Mouse (Mus musculus) MN1 (cell line): ENCODE data around the gene Mgp.
"Not testable (repeated sequence)": the region's sequence is repeated elsewhere in the genome, so short reads cannot be mapped to it uniquely, and the experiment has no call there.

Source experiments
- DNase-seq: peaks from one replicate; pipeline ENCODE4 v3.0.0-alpha.2; 2016; ENCODE audit warnings: low spot score

The Mgp gene

DNA sequence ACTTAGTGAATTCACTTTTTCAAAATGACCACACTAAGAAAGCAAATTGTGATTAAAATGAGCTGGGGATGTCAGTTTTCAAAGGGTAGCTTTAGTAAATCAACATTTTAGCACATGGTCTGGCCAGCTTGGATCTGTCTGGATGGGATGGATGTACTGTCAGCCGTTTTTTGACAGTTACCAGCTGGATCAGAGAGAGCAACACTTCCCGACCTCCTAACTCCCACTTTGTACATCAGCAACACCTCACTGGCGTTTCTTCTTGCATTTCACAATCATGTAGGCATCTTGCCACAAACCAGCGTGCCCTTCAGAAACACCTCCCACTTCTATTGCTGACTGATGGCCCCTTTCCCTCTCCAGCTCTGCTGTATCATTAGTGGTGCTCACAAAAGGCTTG, 22.6 kb upstream of the Mgp start:
- DNase-seq = no peak

DNA sequence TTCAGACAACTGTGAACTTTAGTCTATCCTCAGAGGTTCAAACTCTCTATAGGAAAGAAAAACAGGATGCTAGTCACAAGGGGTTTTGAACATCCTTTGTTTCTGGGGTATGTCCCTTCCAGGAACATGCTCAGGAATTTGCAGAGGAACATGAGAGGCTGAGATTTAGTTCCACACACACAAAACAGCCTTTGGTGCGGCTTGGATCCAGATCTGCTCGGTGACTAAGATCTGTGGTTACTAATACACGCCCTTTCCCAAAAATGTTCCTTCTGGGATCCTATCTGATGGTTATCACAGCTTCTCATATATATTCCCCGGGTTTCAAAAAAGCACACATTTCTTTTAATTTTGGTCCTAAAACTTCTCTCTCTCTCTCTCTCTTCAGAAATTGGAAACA, 22.2 kb upstream of the Mgp start:
- no peak for DNase-seq

DNA sequence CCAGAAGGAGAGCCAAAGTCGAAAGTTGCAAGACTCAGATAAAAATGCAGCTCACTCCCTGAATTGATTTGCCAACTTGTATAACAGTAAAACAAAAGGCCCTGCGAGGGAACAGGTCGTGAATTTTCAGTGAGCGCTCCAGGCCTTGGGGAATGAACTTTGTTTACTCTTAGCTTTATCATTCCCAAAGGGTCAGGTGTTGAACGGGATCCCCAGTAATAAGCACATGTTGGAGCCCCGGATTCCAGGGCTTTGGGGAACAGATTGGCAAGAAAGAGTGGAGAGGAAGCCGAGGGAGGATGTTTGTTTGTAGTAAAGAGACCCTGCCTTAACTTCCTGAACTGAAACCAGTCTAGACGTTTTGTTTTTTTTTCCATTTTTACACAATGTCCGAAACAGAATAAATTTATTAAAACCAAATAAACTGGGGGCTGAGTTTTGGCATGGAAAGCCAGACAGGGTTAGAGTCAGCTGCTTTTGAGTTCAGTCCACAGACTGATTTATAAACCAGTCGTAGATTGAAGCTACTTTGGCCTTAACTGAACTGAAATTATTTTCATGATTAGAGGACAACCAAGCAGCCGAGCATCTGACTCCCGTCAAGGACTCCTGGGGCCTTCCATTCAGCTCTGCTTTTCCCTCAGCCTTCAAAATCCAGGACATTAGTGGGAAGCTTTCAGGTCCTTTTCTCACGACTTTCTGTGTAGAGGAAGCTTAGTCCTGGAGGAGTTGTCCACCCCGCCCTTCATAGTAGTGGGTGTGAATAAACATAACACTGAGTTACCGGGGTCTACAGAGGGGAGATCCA, 19.1 kb upstream of the Mgp start:
- no peak for DNase-seq

DNA sequence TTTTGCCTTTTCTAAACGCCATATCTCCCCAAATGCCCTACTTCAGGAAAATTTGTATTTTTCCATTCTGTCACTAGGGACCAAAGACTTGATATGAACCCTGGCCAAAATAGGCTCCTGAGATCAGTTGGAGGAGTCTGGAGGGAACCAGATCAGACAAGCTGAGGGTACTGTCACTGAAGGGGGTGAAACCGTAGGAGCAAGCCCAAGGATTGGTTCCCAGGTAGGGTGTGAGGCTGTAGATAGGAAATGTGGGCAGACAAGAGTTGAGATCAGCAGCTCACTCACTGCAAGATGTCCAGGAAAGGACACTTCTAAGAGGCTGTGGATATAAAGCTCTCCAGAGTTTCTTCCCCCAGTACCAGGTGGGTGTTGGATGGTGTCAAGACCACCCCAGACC, 16.4 kb upstream of the Mgp start:
- no peak for DNase-seq

DNA sequence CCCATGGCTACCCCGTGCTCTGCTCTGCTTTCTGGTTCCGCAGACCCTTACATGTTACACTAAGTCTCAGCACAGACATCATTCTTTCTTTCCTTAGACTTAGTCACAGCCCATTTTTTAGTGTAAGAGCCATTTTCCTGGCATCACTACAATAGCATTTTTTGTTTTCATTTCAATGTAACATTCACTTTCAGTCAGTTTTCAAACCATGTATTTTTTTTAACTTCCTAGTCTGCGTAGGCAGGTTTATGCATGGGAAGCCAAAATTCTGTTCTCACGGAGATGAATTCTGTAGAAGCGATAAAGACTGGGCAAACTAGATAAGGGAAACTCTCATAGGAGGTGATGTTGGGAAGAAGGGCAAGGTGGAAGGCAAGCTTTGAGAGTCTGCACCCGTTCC, 13.9 kb upstream of the Mgp start:
- no peak for DNase-seq

DNA sequence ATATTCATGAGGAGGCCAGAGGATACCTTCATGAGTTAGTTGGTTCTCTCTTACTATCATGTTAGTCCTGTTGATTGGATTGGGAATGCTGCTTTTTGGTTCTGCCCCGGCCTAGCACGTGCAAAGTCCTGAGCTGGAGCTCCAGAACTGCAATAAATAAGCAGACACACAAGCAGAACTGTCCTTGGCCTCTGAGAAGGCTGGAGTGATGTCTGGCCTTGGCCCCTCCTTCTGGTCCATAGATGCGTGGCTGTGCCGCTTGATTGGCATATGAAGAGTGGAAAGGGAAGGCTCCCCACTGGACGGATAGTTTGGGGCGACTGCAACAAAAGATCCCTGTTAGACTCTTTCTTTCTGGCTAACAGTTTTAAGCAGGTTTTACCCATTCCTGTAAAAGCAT, 13.4 kb upstream of the Mgp start:
- DNase-seq = no peak

DNA sequence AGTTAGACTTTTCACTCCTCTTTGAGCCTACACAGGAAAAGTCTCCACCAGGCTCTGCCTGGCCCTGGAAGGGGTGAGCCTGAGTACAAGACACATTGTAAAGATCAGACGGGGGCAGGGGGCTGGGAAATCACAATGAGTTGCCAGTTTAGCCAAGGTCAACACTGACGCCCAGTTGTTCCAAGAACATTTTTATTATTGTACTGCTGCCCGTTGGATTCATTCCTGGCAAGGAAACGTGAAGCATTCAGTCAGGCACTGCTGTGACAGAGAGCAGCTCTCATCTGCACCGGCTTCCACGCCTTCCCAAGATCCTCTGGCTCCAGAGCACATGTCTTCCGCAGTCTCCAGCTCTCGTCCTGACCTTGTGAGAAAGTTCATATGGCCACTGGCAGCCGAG, 12.2 kb upstream of the Mgp start:
- no peak for DNase-seq

DNA sequence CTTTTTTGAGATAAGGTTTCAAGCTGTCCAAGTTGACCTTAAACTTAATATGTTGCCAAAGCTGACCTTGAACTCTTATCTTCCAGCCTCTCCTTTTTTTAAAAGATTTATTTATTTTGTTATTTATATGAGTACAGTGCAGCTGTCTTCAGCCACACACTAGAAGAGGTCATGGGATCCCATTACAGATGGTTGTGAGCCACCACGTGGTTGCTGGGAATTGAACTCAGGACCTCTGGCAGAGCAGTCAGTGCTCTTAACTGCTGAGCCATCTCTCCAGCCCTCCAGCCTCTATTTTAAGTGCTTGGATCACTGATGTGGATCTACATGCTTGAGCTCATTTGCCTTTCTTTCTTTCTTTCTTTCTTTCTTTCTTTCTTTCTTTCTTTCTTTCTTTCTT, 9.1 kb upstream of the Mgp start:
- DNase-seq = not testable (repeated sequence)

DNA sequence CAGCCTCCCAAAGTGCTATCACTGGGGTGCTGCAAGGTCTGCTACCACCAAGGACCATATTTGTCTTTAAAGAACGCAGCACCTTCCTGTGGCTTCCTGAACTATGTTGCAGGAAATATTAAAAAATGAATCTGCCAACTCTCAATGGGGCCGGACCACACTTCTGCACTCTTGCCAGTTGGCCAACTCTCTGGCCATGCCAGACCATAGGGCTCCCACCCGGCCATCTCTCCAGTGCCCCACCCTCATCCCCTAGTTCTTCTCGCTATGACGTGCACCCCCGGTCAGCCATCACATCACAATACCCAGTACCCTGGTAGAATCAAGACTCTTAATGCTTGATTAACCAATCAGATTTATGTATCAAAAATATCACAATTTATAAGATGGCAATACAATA, 8.3 kb upstream of the Mgp start:
- DNase-seq = no peak

DNA sequence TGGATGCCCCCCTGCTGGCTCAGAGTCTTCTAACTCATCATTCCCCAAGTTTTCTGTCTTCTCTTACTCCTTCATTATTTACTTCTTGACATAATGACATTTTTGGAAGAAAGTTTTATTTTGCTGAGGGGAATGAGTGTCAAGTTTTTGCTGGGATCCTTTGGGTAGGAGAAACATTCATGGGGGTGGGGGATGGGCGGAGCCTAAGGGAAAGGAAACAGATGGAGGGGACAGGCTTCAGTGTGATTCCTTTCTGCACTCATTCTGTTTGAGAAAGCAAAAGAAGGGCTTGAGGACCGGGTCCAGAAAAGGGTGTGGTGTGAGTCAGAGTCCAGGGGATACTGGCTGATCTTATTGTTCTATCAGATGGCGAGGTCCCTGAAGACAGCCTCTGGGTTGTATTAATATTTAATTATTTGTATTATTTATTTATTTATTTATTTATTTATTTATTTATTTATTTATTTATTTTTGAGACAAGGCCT, 7.8 kb upstream of the Mgp start:
- no peak for DNase-seq

DNA sequence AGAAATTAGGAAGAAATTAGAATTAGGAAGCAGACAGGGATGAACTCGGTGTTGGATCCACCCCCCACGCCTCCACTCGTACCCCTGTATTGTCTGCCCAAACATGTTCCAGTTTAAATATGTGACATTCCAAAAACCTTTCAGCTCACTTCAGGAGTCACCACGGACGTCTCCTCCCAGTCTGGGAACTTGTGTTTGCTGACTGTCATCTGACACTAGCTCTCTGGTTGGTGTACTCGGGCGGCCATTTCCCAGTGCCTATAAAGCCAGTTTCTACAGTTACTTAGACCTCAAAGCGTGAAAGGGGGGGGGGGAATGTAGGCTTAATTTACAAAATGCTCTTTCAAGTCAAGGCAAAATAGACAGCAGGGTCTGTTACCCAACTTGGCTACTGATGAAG, 6.1 kb upstream of the Mgp start:
- no peak for DNase-seq

DNA sequence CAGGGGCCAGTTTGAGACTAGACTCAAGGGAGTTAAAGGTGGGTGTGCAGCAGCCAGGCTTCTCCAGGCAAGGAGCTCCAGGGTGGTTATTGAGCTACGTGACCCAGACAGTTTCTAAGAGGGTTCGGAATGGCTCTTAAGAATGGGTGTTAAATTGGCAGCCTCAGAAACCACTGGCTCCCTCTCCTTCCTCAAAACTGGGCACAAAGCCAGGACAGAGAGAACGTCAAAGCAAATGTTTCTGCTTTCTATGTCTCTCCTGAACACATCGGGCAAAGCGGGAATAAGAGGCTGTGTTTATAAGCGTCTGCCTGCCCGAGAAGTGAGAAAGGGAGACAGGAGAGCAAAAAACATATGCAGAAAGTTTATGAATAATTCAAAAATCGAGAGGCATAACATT, 1.0 kb downstream of the Mgp start:
- no peak for DNase-seq

DNA sequence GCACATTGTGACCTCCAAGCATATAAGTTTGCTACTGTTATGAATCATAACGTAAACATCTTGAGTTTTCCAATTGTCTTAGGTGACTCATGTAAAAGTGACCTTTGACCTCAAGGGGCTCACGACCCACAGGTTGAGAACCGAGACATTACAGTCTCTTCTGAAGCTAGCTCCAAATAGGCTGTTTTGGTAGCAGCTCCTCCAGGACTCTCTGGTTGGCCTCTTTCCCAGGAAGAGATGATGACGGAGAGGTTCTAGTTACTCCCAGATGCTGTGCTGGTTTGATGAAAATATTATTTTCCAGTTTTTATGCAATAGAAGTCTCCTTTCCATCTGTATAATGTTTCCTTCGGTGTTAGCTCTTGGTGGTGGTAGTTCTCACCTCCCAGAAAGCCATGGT, 6.7 kb downstream of the Mgp start:
- no peak for DNase-seq

DNA sequence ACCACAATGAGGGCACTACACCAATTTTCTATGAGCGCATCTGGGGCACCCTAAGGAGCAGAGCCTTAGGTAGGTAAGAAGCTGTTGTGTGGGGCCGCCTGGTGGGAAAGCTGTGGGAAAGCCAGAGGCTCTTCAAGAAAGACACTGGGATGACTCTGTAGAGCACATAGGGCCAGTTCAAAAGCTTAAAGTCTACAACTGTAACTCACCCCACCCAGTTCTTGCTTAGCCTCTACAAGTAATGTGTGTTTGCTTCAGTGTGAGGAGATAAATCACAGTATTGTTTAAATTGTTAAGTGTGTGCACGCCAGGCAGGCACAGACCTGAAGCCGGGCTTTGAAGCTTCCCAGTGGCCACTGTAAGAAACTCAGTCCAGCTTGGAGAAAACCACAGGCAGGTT, 9.5 kb downstream of the Mgp start:
- no peak for DNase-seq

DNA sequence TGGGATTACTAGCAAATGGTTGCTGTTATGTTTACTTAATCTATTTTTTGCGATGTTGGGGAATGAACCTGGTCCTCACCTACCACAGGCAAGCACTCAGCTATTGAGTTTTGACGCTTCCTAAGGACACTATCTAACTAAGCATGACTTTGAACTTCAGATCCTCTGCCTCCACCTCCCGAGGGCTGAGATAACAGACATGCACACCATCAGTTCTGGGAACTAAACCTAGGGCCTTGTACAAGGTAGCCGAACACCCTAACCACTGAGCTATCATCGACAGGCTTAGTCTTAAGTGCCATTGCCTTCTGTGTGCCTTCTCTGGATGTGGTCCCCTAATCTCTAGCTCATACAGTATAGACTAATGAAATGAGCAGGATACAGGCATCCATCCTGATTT, 10.3 kb downstream of the Mgp start:
- no peak for DNase-seq

DNA sequence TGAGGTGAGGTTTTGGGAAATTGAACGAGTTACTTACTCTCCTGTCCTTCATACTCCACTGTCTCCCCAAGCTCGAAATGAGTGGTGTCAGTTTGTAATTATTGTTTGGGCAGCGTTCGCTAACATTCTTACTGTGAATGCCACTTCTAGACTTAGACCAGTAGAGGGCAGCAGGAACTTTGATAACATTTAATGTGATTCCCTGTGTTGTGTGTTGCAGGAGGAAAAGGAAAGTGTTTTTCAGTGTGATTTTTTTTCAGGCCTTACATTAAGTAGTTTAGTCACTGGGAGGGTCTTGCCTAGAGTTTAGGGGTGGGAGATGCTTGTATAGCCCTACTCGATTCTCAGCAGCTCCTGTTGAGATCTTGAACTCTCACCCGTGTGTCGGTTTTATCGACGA, 14.6 kb downstream of the Mgp start:
- DNase-seq = peak; percentile 45

DNA sequence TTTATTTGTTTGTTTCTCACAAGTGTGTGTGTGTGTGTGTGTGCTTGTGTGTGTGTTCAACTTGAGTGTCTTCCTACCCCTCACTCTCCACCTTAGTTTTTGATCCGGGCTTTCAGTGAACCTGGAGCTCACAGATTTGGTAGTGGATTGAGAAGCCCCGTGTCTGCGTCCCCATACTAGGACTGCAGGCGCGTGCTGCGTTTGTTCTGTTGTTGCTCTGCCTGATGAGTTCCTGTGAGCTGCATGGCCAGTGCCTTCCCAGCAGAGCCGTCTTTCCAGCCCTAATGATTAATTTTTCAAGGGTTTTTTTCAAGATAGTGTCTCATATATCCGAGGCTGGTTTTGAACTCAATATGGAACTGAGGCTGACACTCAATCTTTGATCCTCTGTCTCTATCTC, 17.2 kb downstream of the Mgp start:
- no peak for DNase-seq

DNA sequence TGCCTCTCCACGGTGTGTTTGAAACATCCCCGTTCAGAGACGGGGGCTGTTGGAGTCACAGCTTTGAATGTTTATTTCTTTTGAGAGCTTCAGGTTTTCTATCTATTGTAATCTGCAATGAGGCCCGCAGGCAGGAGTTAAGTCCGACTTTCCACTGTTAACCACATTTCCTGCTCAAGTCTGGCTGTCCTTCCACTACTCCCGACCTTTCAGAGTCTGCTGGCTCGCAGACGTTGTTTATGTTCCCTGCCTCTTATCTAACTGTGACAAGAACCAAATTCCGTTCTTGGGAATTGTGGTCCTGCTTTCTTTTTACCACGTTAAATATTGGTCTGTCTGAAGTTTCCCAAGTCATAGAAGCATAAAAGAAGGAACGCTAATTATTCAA, 17.8 kb downstream of the Mgp start:
- no peak for DNase-seq

DNA sequence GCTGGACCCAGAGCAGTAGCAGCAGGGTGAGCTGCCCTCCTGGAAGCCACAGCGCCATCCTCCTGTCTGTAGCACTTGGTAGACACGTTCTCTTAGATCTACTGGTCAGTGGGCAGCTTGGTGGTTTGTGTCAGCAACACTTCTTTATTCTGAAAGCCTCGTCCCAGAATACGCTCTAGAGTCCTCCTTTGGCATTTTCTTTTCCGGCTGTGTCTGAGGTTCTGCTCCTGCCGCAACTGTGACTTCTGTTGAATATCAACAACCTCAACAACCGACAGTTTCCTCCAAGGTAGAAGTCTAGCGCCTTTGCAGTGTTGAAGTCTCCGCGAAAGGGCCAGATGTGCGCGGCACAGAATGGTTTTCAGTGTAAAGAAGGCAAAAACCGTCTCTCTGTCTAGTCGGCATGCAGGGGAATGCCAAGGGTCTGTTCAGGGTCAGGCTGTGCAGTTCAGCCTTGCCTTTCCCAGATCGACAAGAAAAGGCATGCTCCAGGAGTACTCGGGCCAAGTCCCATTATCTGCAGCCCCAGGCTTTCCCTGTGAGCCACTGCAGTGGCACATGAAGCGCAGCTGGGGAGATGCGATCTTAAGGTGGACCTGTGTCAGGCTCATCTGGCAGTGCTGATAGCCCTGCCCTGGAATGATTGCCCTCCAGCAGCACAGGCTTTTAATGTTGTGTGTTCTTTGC, 18.3 kb downstream of the Mgp start, which contains the start of gene Art4:
Gene Art4, minus strand, starts transcription at position 548 of the 687 bp plus-strand sequence.
- DNase-seq = no peak

DNA sequence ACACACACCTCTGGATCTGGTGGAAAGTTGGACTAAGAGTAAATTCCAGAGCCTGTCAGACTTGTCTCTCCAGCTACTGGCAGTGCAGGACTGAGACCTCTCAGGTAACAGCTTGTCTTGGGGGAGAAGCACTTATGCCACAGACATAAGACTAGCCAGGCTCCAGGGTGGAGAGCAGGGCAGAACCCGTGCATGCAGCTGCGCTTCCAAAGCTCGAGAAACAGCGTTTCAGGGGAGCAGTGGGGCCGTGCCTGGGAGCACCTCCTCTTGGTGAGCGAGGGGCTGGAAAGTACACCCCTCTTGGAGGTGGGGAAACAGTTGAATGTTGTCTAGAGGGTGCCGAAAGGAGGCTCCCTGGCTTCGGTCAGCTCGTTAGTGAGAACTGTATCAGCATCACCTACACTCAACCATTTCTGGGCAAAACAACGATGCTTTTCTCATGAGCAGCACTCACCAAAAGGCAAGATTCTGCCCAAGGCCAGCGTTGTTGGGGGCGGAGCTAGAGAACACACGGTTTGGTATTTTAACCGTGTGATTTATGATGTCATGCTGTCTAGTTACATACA, 19.5 kb downstream of the Mgp start:
- DNase-seq = no peak

DNA sequence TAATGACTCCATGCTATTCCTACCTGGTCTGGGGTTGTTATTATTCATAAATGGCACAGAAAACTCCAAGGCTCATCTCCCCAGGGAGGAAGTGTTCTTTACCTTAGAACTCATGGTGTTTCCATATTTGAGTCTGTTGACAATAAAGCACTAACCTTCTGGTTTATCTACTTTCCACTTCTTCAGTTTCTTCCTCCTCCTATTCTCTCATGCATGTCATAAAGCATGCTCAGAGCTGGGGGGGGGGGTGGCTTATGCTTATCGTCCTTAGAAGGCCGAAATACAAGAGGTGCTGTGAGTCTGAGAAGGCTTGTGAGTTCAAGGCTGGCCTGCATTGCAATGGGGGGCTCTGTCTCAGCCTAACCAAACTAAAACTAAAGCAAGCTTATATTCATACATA, 20.4 kb downstream of the Mgp start:
- DNase-seq = no peak

DNA sequence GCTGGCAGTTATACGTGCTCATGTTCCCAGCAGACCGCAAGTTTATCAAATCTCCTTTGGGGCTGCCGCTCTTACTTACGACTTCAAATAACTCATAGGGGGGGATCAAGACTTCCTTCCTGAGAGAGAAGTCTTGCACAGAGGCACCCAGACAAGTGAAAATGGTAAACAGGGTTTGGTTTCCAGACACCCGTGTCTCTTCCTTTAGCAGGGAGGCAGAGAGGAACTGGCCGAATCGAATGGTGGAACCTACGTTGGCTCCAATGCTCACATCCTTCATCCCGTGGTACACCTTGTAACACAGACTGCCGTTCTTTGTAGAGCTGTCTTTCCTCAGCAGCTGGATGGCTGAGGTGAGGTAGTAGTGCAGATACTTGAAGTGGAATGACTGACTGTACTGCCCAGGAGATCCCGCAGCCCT, 21.3 kb downstream of the Mgp start:
- no peak for DNase-seq

DNA sequence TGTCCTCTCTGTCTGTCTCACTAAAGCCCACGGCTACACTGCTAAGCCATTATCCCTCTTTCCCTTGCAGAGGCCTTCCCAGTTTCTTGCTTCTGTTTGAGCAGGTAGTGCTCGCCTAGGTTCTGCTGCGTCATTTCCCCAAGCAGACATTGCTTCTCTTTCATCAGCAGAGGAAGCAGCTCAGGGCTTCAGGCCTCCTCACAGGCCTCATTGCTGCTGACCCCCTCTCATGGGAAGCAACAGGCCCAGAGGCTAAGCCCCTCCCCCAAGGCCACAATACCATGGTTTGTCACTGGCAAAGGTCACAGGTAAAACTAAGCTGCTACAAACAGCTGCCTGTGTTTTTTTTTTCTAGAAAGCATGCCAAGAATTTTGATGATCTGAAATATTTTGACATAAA, 22.9 kb downstream of the Mgp start:
- DNase-seq = no peak
